Mouse (Mus musculus): ENCODE measurements at regions not wholly inside any gene's neighbourhood (a gene's known extent, or its start where the extent isn't known, plus 50 kb on each side); places are given as distances from the start of the nearest gene placed in this dataset.

GRCm38 (mm10) chr1:57573829-57574228, 166.9 kb upstream of the Tyw5 start:
- DNase-seq (ENCODE audit: low read depth, low spot score): no peak

DNA sequence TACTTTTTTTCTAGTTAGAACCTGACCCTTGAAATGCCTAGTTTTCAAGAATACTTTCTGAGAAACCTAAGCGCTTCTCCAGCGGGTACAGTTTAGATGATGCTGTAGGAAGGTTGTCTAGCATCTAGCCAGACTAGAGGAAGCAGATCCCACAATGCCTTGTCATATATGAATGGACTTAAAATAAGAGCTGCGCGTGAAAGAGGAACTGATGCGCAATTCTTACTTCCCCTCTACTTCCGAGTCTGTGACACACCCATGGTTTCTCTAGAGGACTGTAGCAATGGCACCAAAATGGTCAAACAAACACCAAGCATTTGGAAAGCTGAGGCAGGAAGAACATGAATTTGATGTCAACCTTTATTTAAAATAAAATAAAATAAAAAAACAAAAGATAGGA, 167.6 kb upstream of the Tyw5 start:
- no peak for DNase-seq (ENCODE audit: low read depth, low spot score)

GRCm38 (mm10) chr1:57576066-57576753, 169.3 kb upstream of the Tyw5 start:
- no peak for DNase-seq (ENCODE audit: low read depth, low spot score)

DNA sequence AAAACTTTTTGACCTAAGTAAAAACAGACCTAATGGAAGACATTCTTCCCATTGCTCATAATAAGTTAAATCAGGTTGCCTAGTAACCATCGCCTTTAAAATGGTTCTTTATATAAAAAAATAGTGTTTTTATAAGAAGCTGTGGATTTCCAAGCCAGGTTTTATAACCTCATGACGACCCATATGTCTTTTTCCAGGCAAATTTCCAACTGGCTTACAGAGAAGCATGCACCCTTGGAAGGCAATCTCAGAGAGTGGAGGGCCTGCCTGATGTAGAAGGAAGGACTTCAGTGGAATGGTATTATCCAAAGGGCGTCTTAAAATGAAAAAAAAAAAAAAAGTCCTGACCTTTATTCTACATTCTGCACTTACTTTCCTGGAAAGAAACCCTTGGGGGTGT, 172.2 kb upstream of the Tyw5 start:
- no peak for DNase-seq (ENCODE audit: low read depth, low spot score)

DNA sequence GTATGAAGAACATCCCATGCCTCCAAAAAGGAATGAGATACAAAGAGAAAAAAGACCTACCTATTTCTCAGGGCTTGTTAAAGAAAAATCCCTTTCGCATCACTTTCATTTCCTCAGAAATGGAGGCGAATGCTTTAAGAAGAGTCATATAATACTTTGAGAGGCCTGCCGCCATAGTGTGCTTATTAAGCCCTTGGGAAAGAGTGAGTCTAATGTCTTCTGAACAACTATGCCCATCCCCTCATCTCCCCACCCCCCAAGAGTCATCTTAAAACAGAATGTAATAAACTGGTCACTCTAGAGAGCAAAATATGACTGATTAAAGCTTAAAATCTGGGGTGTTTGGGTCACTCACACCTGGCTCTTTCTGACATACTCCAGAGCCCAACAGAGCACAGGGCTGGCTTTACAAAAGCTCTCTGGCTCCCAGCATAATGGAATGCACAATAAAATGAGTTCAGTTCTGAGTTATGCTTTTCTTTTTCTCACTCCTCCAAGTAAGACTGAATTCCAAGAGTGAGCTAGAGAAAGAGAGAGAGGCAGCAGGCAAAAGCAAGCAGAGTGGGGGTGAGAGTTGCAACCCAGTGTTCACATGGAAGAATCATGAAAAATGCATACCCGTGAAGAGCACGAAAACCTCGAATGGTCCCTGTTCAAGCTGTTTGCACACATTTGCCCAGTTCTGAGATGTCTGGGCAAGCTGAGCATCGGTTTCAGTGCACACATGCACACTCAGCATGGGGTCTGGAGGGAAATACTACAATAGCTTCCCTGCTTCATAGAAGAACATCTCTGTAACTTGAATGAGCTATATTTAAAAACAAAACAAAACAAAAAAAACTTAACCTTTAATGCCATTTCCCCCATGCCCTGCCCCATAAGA, 180.0 kb upstream of the Spats2l start:
- DNase-seq (ENCODE audit: low read depth, low spot score): no peak

GRCm38 (mm10) chr1:57594815-57595214, 179.1 kb upstream of the Spats2l start:
- no peak for DNase-seq (ENCODE audit: low read depth, low spot score)

DNA sequence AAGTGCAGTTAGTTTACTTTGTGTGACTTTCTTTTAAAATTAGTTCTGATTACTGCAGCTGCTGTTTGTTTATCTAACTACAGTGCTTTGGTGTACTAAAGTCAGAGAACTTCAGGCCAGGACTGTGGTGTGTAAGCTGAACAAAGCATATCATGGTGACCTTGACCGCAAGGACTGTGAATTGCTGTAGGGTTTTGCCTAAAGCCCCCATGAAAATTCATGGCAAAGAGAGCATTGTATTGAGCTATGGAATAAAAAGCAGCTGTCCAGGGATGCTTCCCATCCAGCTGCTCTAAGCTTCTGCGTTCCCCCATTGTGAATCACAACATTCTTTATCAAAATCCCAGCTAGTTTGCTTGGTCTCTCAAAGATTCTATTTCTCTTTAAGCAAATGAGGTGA, 173.0 kb upstream of the Spats2l start:
- DNase-seq (ENCODE audit: low read depth, low spot score): no peak

DNA sequence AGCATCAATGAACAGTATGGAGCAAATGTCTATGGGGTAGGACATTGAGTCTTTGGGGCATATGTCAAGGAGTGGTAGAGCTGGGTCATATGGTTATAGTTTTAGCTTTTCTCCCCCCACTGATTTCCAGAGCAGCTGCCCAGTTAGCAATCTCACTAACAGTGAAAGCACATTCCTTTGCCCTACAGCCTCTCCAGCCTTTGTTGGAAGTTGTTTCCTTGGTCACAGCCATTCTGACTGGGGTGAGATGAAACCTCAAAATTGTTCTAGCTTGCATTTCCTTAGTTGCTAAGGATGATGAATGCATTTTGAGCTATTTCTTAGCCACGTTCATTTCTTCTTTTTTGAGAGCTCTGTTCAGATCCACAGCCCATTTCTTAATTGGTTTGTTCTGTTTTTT, 168.4 kb upstream of the Spats2l start:
- DNase-seq (ENCODE audit: low read depth, low spot score): no peak

GRCm38 (mm10) chr1:57606060-57606683, 167.8 kb upstream of the Spats2l start:
- DNase-seq (ENCODE audit: low read depth, low spot score): no peak

DNA sequence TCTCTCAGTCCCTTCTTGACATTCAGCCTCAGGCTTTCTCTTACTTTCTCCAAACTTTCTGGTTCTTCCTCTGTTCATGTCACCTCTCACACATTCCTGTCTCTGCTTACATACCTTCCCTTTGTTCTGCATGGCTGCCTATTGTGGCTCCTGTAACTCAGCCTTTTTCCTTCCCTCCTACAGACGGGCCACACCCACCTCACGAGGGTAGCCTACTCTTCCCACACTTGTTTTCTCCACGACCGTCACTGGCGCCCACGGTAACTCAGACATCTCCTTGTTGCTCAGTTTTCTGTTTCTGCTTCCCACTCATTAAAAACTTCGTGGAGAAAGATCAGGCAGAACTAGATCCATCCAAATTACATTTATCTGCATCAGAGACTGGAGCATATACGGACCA, 166.9 kb upstream of the Spats2l start:
- DNase-seq (ENCODE audit: low read depth, low spot score): peak; percentile 81

- peak; percentile 70 for DNase-seq (ENCODE audit: low read depth, low spot score)
Measured at GRCm38 (mm10) chr1:57607626-57608422, 166.1 kb upstream of the Spats2l start.

GRCm38 (mm10) chr1:57608423-57608679, 165.6 kb upstream of the Spats2l start:
- DNase-seq (ENCODE audit: low read depth, low spot score): no peak

GRCm38 (mm10) chr1:57609307-57609706, 164.7 kb upstream of the Spats2l start:
- DNase-seq (ENCODE audit: low read depth, low spot score): no peak

- DNase-seq (ENCODE audit: low read depth, low spot score): peak; percentile 81
Measured at GRCm38 (mm10) chr1:57612171-57612570, 161.8 kb upstream of the Spats2l start.

DNA sequence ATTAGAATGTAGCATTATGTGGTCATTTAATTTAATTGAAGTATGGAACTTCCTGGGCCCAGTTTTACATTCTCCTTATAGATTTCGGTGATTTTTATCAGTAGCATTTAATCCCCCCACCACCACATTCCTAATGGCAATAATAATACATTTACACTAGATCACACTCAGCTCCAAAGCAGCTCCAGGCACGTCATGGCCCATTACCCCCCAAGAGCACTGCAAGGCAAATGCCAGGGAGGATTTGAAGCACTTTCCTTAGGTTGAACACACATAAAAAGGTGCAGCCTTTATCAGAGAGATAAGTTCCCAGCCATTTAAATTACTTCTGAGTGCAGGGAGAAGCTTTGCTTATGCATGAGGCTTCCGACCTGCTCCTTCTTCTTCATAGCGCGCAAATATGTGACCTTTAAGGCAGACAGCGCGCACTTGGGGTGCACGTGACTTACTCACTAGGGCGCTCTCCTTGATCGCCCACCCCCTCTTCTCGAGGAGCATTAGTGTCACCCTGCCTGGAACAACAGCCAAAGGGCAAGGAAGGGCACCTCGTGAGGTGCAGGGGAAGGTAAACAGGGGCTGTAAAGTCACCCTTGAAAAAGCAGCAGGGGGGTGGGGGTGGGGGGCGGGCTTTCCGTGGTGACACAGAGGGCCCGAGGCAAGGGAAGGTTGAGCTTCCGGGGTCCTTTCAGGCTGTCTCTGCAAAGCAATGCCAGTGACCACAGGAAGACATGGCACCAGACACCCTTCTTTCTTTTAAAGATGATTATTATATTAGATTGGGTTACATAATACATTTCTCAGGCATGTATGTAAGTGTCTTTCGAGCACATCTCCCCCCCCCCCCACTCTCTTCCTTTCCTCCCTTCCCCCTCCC, 160.8 kb upstream of the Spats2l start:
- peak; percentile 61 for DNase-seq (ENCODE audit: low read depth, low spot score)

DNA sequence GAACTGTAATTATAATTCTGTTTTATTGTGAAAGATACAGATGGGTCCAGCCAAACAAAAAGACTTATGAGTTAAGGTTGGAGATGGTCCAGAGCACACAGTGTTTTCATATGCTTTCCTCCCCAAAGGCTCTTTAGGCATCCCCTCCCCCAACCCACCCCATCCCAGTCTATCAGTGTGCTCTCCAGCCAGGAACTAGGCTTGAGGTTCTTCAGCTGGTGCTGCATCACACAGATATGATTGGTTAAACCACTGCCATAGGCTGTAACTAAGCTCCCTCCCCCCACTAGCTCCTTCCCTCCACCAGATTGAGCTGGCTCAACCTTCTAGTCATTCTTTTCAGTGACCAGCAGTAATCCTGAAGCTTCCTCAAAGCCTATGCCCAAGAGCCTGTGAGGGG, 158.8 kb upstream of the Spats2l start:
- DNase-seq (ENCODE audit: low read depth, low spot score): no peak

DNA sequence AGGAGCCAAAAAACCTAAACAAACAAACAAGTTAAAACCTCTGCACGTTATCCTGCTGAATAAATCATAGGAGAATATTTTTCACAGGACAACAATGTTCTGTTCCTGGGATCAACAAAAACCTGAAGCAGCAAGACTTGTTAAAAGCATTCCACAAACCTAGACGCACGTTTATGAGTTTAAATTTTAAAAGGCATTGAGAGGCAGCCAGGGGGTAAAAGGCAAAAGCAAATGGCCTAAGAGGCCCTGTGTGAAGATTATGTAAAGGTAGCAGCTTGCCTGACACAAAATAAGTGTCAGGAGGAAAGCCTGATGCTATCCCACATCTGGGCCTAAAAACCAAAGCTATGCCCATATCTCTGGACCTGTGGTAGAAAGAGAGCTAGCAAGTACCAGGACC, 156.6 kb upstream of the Spats2l start:
- no peak for DNase-seq (ENCODE audit: low read depth, low spot score)

GRCm38 (mm10) chr1:57622561-57622960, 151.4 kb upstream of the Spats2l start:
- no peak for DNase-seq (ENCODE audit: low read depth, low spot score)

- DNase-seq (ENCODE audit: low read depth, low spot score): no peak
Measured at GRCm38 (mm10) chr1:57633986-57634385, 140.0 kb upstream of the Spats2l start.

DNA sequence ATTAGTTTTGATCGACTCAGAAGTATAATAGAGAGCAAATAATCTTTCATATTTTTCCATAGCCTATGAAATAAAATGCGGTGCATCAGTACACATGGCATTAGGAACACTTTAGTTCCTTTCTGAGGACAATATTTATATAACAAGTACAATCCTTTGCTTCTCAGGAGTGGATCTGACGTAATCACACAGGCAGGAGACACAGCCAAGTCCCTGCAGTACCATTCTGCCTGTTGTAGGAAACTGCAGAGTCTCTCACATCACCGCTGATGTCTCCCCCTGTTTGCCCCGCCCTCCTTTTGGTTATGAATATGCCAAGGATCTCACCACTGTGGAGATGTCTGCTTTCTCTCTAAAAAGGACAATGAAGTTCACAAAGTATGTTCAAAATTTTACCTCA, 131.8 kb upstream of the Spats2l start:
- no peak for DNase-seq (ENCODE audit: low read depth, low spot score)

DNA sequence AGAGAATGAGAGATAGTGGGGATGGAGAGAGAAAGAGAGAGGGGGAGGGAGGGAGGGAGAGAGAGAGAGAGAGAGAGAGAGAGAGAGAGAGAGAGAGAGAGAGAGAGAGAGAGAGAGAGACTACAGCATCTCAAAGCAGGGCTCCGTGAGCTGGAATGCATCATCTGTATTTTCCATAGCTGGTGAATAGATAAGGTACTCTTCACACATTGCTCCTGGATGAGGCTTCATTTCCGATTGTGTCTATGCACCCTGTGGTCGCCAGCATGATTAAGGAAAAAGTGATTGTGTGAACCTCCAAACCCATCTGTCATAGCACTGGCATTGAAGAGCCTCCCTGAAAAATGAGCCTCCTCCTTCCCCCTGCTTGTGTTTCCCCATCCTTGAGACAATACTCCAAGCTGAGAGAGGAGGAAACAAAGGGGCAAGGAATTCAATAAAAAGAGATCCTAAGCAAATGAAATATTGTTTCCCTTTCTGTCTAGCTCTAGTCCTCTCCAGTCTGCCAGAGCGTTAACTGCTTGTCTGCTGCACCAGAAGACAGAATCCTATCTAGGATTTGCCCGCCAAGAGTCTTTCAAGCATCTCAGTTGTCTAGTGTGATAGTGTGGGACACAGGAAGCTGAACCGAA, 130.4 kb upstream of the Spats2l start:
- no peak for DNase-seq (ENCODE audit: low read depth, low spot score)

Measured in ZHBTc4 (cell line).